ENCODE assay signal across 14 mouse cellular contexts in the genomic region with DNA sequence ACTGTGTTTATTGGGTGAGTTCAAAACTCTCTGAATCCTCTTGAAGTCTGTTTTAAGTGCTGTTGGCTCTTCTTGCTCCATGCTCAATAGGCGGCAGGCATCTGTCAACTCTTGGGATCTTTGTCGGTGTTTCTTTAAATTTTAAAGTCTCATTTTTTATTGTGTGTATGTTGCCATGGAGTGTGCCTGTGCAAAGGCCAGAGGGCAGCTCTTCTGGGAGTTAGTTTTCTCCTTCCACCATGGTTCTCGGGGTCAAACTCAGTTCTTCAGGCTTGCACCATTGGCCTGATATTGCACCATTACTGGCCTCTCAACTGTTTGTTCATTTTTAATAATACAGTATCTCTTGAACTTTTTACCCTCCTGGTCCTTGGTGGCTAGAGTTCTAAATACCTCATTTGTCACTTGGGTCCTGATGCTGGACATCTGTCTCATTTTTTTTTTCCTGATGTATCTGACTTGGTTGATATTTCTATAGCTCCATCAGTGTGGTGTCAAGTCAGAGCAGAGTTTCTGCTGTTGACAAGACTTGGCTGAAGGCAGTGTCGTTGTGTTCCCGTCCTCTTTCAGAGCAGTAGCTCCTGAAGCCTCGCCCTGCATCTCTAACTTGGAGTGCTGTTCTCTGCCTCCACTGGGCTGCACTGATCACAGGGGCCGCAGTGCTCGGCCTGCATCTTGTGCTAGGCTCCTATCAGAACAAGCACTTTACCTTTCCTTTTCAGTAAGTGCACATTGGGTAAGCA.
DNase-seq lines count a peak whose midpoint lies in the region; ATAC-seq and TF ChIP-seq lines count a peak whose summit lies in the region.
"Had no signal": no experiment of that assay in that cellular context is flagged by ENCODE, and none has a peak within 500 bp of the region (broad histone marks: within the 10 kb centered on the region; RNA-seq: fewer than 3 reads in every experiment).

No protein-coding gene starts in this region.

- no peaks in the 10 kb centered on the region for H3K27me3 ChIP-seq in forebrain, postnatal 0 days (ENCODE audit: insufficient read depth, low read length)
- H3K27me3 ChIP-seq in forebrain, embryonic 14.5 days (replicated peaks; ENCODE audit: control insufficient read depth, insufficient read depth, low read length), result no peaks in the 10 kb centered on the region
- H3K27me3 ChIP-seq: hindbrain, embryonic 15.5 days had no signal

- no peak overlapping the region for H3K4me3 ChIP-seq in forebrain, postnatal 0 days (ENCODE audit: low read depth, low read length)
- H3K4me3 ChIP-seq in forebrain, embryonic 14.5 days (ENCODE audit: low read depth, low read length), result no peak overlapping the region
- no peak overlapping the region for H3K4me3 ChIP-seq in layer of hippocampus, adult 2 months
- H3K4me3 ChIP-seq: embryonic facial prominence, embryonic 10.5 days; hindbrain, embryonic 15.5 days had no signal

- 76% methylated on average over 8 of the region's 8 CpGs for WGBS in forebrain, postnatal 0 days
- WGBS in forebrain, embryonic 14.5 days, result 87% methylated on average over 8 of the region's 8 CpGs

- TF ChIP-seq CTCF in forebrain, postnatal 0 days (IDR thresholded peaks at IDR 0.05; ENCODE audit: low read depth), result no peak
- TF ChIP-seq CTCF in layer of hippocampus, adult 2 months (conservative IDR thresholded peaks at IDR 0.05), result no peak

- intact Hi-C loops in heart, postnatal 25 days (cut with DNase I), result no loop called here
- intact Hi-C loops in left cerebral cortex, postnatal 36 days (cut with DNase I), result no loop called here

- no peak for DNase-seq in forebrain, postnatal 0 days
- no peak for DNase-seq in forebrain, embryonic 14.5 days (ENCODE audit: low spot score)
- no peak for DNase-seq in layer of hippocampus, adult 2 months (ENCODE audit: low spot score in 2 of 2)
- DNase-seq in layer of hippocampus, postnatal 10 days (ENCODE audit: low spot score in 2 of 2), result no peak
- DNase-seq in heart, postnatal 25 days (ENCODE audit: low spot score), result peak; percentile 32
- DNase-seq in lung, postnatal 36 days, result peak; percentile 55
- no peak for DNase-seq in left cerebral cortex, postnatal 36 days (ENCODE audit: low spot score in 2 of 2)
- DNase-seq in frontal cortex, postnatal 36 days (ENCODE audit: low spot score in 2 of 2), result no peak
- DNase-seq: cerebellum, adult 9-10 months; gastrocnemius, postnatal 14 days; liver; thymus, adult 18-20 months had no signal

- no peak overlapping the region for H3K9ac ChIP-seq in forebrain, postnatal 0 days
- no peak overlapping the region for H3K9ac ChIP-seq in forebrain, embryonic 14.5 days (ENCODE audit: low read length)
- H3K9ac ChIP-seq: hindbrain, embryonic 15.5 days had no signal

- no peak overlapping the region for H3K27ac ChIP-seq in forebrain, postnatal 0 days (ENCODE audit: low read depth, low read length)
- H3K27ac ChIP-seq in forebrain, embryonic 14.5 days (ENCODE audit: low read depth, low read length), result no peak overlapping the region
- H3K27ac ChIP-seq in layer of hippocampus, adult 2 months, result peak overlapping the region; percentile 67; the same call in 1 of the 2 replicates
- H3K27ac ChIP-seq: embryonic facial prominence, embryonic 10.5 days had no signal

- ATAC-seq in forebrain, postnatal 0 days, result peak; percentile 5; the same call in 1 of the 2 replicates
- ATAC-seq in forebrain, embryonic 14.5 days, result no peak

- H3K36me3 ChIP-seq in forebrain, postnatal 0 days (ENCODE audit: insufficient read depth), result no peaks in the 10 kb centered on the region
- H3K36me3 ChIP-seq in forebrain, embryonic 14.5 days (ENCODE audit: control insufficient read depth, insufficient read depth, low read length), result no peaks in the 10 kb centered on the region
- H3K36me3 ChIP-seq: embryonic facial prominence, embryonic 10.5 days; hindbrain, embryonic 15.5 days had no signal

- H3K4me1 ChIP-seq in forebrain, postnatal 0 days (ENCODE audit: insufficient read depth), result no peaks in the 10 kb centered on the region
- H3K4me1 ChIP-seq in forebrain, embryonic 14.5 days (ENCODE audit: control insufficient read depth, insufficient read depth, low read length), result 0 out of 2 replicates have a peak, but pooled peaks cover 5% of the 10 kb centered on the region

- H3K4me2 ChIP-seq in forebrain, postnatal 0 days (ENCODE audit: low read depth), result no peak overlapping the region
- no peak overlapping the region for H3K4me2 ChIP-seq in forebrain, embryonic 14.5 days (ENCODE audit: low read length)
- H3K4me2 ChIP-seq: hindbrain, embryonic 15.5 days had no signal

- no peaks in the 10 kb centered on the region for H3K9me3 ChIP-seq in forebrain, postnatal 0 days (ENCODE audit: low read length)
- H3K9me3 ChIP-seq in forebrain, embryonic 14.5 days (replicated peaks; ENCODE audit: control insufficient read depth, low read length), result no peaks in the 10 kb centered on the region
- H3K9me3 ChIP-seq: embryonic facial prominence, embryonic 10.5 days; hindbrain, embryonic 15.5 days had no signal

Comparison
In these comparisons a context has a peak if more than half of its experiments do, and no peak if none do; other contexts are left out.
1. DNase-seq: peak in heart, postnatal 25 days (single experiment) and lung, postnatal 36 days (single experiment); none in forebrain, postnatal 0 days (single experiment), forebrain, embryonic 14.5 days (single experiment), layer of hippocampus, adult 2 months (0 of 2), layer of hippocampus, postnatal 10 days (0 of 2), left cerebral cortex, postnatal 36 days (0 of 2) and frontal cortex, postnatal 36 days (0 of 2).